Mouse (Mus musculus) neural tube, embryonic 14.5 days (tissue): Measurements from ENCODE around the gene Kel. TPM values are rescaled to one million over a fixed set of nuclear protein-coding genes. Genes with fewer than 3 reads are reported as not detected.

Experiments
- ATAC-seq: fragments of 200-750 bp; cut with Nextera tagmentation; 2 replicates; pipeline ENCODE4 v1.8.0; 2017; ENCODE audit warnings: low read depth, mild to moderate bottlenecking, moderate TSS enrichment, moderate library complexity
- H3K27ac ChIP-seq: fragments of 300-500 bp; sonication (generic); 2 replicates; pipeline ENCODE4 v1.5.1; 2014; ENCODE audit warnings: low read depth, mild to moderate bottlenecking, control low read depth, low read length, moderate library complexity, mixed read lengths
- H3K27me3 ChIP-seq: fragments of 300-500 bp; sonication (generic); 2 replicates; pipeline ENCODE4 v1.6.1; 2014; ENCODE audit warnings: low read length; ENCODE audit not compliant: control insufficient read depth, insufficient read depth
- H3K36me3 ChIP-seq: fragments of 300-500 bp; sonication (generic); 2 replicates; pipeline ENCODE4 v1.6.1; 2014; ENCODE audit warnings: low read length, mixed read lengths; ENCODE audit not compliant: control insufficient read depth, insufficient read depth
- H3K4me1 ChIP-seq: fragments of 300-500 bp; sonication (generic); 2 replicates; pipeline ENCODE4 v1.6.1; 2014; ENCODE audit warnings: low read length; ENCODE audit not compliant: control insufficient read depth, insufficient read depth
- H3K4me2 ChIP-seq: fragments of 300-500 bp; sonication (generic); 2 replicates; pipeline ENCODE4 v1.6.1; 2014; ENCODE audit warnings: mild to moderate bottlenecking, low read depth, low read length, control low read depth
- H3K4me3 ChIP-seq: fragments of 300-500 bp; sonication (generic); 2 replicates; pipeline ENCODE4 v1.5.1; 2014; ENCODE audit warnings: low read depth, low read length, control low read depth, mixed read lengths
- H3K9ac ChIP-seq: fragments of 300-500 bp; sonication (generic); replicated peaks from 2 replicates; pipeline ENCODE4 v1.6.1; 2014; ENCODE audit warnings: low read depth, mild to moderate bottlenecking, control low read depth, low read length, mixed read lengths
- H3K9me3 ChIP-seq: fragments of 300-500 bp; sonication (generic); 2 replicates; pipeline ENCODE4 v1.6.1; 2016; ENCODE audit warnings: low read length; ENCODE audit not compliant: control insufficient read depth
- WGBS: fragments of 180-500 bp; shearing (Covaris S2); extraction: QIAGEN DNeasy Blood & Tissue Kit; methylation state at CpG from one replicate; pipeline ENCODE4 v1.1.7; 2014; 5-methylcytosine and 5-hydroxymethylcytosine counted together
- polyA plus RNA-seq: library from polyadenylated mRNA; unstranded; fragments of >200 nt; fragmentation: Nextera tagmentation; extraction: Ambion mirVana; gene quantifications from 2 replicates; pipeline ENCODE4 v1.2.1, GENCODE M21; 2014

Gene Kel
- polyA plus RNA-seq, 1 experiment from 2014 or later = 0.37 TPM

- no peaks in the 10 kb centered on the region for H3K36me3 ChIP-seq
- no peak overlapping the region for H3K9ac ChIP-seq
- H3K27ac ChIP-seq = no peak overlapping the region
- no peaks in the 10 kb centered on the region for H3K4me1 ChIP-seq
- ATAC-seq = no peak
- no peaks in the 10 kb centered on the region for H3K9me3 ChIP-seq
- 84% methylated on average over 1 of the region's 1 CpGs for WGBS
- no peaks in the 10 kb centered on the region for H3K27me3 ChIP-seq
- H3K4me2 ChIP-seq = no peak overlapping the region
- H3K4me3 ChIP-seq = no peak overlapping the region
Measured at GRCm38 (mm10) chr6:41701245-41701644, 2.9 kb downstream of the Kel start.

- Histone ChIP-seq H3K27me3 (no peaks in the 10 kb centered on the region), H3K9ac (no peak overlapping the region), H3K27ac (no peak overlapping the region), H3K4me2 (no peak overlapping the region), H3K4me3 (no peak overlapping the region), H3K4me1 (no peaks in the 10 kb centered on the region), H3K9me3 (no peaks in the 10 kb centered on the region), H3K36me3 (no peaks in the 10 kb centered on the region)
- WGBS = 91% methylated on average over 1 of the region's 1 CpGs
- ATAC-seq = no peak
Measured at GRCm38 (mm10) chr6:41694407-41694806, 9.7 kb downstream of the Kel start.

GRCm38 (mm10) chr6:41692200-41692599, 11.9 kb downstream of the Kel start:
- Histone ChIP-seq H3K9ac (no peak overlapping the region), H3K36me3 (no peaks in the 10 kb centered on the region), H3K27me3 (no peaks in the 10 kb centered on the region), H3K4me1 (no peaks in the 10 kb centered on the region), H3K27ac (no peak overlapping the region), H3K4me2 (no peak overlapping the region), H3K4me3 (no peak overlapping the region), H3K9me3 (no peaks in the 10 kb centered on the region)
- ATAC-seq = no peak

- Histone ChIP-seq H3K4me1 (no peaks in the 10 kb centered on the region), H3K9ac (no peak overlapping the region), H3K36me3 (no peaks in the 10 kb centered on the region), H3K4me2 (no peak overlapping the region), H3K27ac (no peak overlapping the region), H3K4me3 (no peak overlapping the region), H3K27me3 (no peaks in the 10 kb centered on the region), H3K9me3 (no peaks in the 10 kb centered on the region)
- 67% methylated on average over 3 of the region's 3 CpGs for WGBS
- ATAC-seq = no peak
Measured at GRCm38 (mm10) chr6:41685596-41685995, 18.5 kb downstream of the Kel start.

DNA sequence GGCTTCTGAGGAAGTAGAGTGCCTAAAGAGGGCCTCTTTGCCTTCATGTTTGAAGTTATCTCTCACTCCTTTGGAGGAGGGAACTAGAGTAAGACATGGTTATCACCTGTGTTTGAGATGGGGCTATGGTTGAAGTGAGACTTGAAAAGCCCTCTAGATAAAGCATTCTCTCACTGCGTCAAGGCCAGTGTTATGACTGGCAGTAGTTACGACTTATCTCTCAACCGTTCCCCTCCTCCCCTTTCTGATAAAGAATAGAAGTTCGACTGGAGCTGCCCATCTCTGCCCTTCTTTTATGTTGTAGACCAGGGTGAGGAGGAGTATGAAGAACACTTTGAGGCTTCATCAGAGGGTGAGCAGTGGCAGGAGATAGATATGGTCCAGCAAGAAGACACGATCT, 19.2 kb downstream of the Kel start:
- Histone ChIP-seq H3K27me3 (no peaks in the 10 kb centered on the region), H3K4me1 (no peaks in the 10 kb centered on the region), H3K4me3 (no peak overlapping the region), H3K27ac (no peak overlapping the region), H3K4me2 (no peak overlapping the region), H3K36me3 (no peaks in the 10 kb centered on the region), H3K9ac (no peak overlapping the region), H3K9me3 (no peaks in the 10 kb centered on the region)
- no peak for ATAC-seq
- 91% methylated on average over 5 of the region's 5 CpGs for WGBS

GRCm38 (mm10) chr6:41684131-41684530, 20.0 kb downstream of the Kel start, which contains the start of gene Llcfc1:
Llcfc1 (plus strand) TSS chr6:41684431.
- Histone ChIP-seq H3K27me3 (no peaks in the 10 kb centered on the region), H3K27ac (no peak within 1 kb of the TSS), H3K9ac (no peak within 1 kb of the TSS), H3K9me3 (no peaks in the 10 kb centered on the region), H3K4me1 (no peaks in the 10 kb centered on the region), H3K36me3 (no peaks in the 10 kb centered on the region), H3K4me3 (no peak within 1 kb of the TSS), H3K4me2 (no peak within 1 kb of the TSS)
- no peak for ATAC-seq
- 84% methylated on average over 2 of the region's 2 CpGs for WGBS

DNA sequence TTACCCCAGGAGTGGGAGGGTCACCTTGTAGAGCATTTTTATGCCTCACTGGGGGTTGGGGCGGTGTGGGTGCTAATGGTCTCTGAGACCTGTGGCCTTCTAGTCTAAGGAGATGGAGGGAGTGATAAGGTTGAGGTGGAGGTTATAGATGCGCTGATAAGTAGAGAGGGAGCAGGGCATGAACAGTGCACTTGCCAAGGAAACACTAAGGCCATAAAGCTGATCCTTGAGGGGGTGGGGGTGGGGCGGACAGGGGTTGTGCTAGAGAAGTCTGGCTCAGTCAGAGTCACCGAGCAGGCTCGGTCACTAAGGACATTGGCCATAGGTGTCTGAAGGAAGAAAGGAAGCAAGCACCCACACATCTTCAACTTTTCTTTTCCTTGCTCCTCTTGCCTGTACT, 22.5 kb downstream of the Kel start:
- H3K4me2 ChIP-seq = no peak overlapping the region
- WGBS = 84% methylated on average over 5 of the region's 5 CpGs
- H3K9me3 ChIP-seq = no peaks in the 10 kb centered on the region
- H3K36me3 ChIP-seq = no peaks in the 10 kb centered on the region
- H3K9ac ChIP-seq = no peak overlapping the region
- no peak overlapping the region for H3K27ac ChIP-seq
- H3K4me1 ChIP-seq = no peaks in the 10 kb centered on the region
- ATAC-seq = no peak
- no peak overlapping the region for H3K4me3 ChIP-seq
- no peaks in the 10 kb centered on the region for H3K27me3 ChIP-seq

GRCm38 (mm10) chr6:41680669-41681068, 23.5 kb downstream of the Kel start, which contains the start of gene Trpv5:
Trpv5 (minus strand) TSS chr6:41680769.
- Histone ChIP-seq H3K4me1 (no peaks in the 10 kb centered on the region), H3K4me2 (no peak within 1 kb of the TSS), H3K27me3 (no peaks in the 10 kb centered on the region), H3K9ac (no peak within 1 kb of the TSS), H3K9me3 (no peaks in the 10 kb centered on the region), H3K36me3 (no peaks in the 10 kb centered on the region), H3K27ac (no peak within 1 kb of the TSS), H3K4me3 (no peak within 1 kb of the TSS)
- no peak for ATAC-seq
- 80% methylated on average over 1 of the region's 1 CpGs for WGBS

- H3K27ac ChIP-seq = no peak overlapping the region
- no peak overlapping the region for H3K4me3 ChIP-seq
- no peaks in the 10 kb centered on the region for H3K27me3 ChIP-seq
- ATAC-seq = no peak
- no peaks in the 10 kb centered on the region for H3K9me3 ChIP-seq
- 94% methylated on average over 2 of the region's 2 CpGs for WGBS
- H3K9ac ChIP-seq = no peak overlapping the region
- H3K36me3 ChIP-seq = no peaks in the 10 kb centered on the region
- H3K4me2 ChIP-seq = no peak overlapping the region
- no peaks in the 10 kb centered on the region for H3K4me1 ChIP-seq
Measured at GRCm38 (mm10) chr6:41676530-41676929, 27.6 kb downstream of the Kel start.

DNA sequence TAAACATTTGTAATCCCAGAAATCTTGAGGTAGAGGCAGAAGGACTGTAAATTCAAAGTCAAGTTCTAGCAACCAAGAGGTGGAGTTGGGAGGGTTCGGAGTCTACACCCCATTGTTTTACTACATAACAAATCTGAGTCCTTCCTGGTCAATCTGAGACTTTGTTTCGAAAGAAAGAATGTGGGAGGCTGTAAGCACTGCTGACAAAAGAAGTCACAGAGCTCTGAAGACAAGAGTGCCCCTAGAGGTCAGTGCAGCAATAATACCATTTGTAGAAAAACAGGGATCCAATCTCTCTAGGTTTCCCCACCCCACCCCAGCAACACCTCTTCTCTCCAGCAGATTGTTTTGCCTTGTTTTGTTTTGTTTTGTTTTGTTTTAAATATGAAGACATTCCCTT, 41.8 kb downstream of the Kel start:
- ATAC-seq = no peak
- Histone ChIP-seq H3K4me2 (no peak overlapping the region), H3K4me1 (no peaks in the 10 kb centered on the region), H3K27me3 (no peaks in the 10 kb centered on the region), H3K9ac (no peak overlapping the region), H3K36me3 (no peaks in the 10 kb centered on the region), H3K9me3 (no peaks in the 10 kb centered on the region), H3K4me3 (no peak overlapping the region), H3K27ac (no peak overlapping the region)
- 33% methylated on average over 2 of the region's 2 CpGs for WGBS
